Mouse (Mus musculus) forebrain, embryonic 11.5 days (tissue): ENCODE data around the gene Itpripl2. TPM values are rescaled to one million over a fixed set of nuclear protein-coding genes. Genes with fewer than 3 reads are reported as not detected.
A peak's percentile ranks its signal among the peaks of the same experiment; 100 is the strongest.

Experiments used
- ATAC-seq: fragments of 200-750 bp; cut with Nextera tagmentation; replicated peaks from 2 replicates; pipeline ENCODE4 v1.8.0; 2017; ENCODE audit warnings: moderate TSS enrichment; ENCODE audit not compliant: low FRiP score
- DNase-seq: peaks from one replicate; pipeline ENCODE4 v3.0.0-alpha.2; 2017; ENCODE audit warnings: low spot score
- H3K27ac ChIP-seq: fragments of 300-500 bp; sonication (generic); 2 replicates; pipeline ENCODE4 v1.5.1; 2014; ENCODE audit warnings: low read depth, low read length
- H3K27me3 ChIP-seq: fragments of 300-500 bp; sonication (generic); 2 replicates; pipeline ENCODE4 v1.6.1; 2014; ENCODE audit warnings: mild to moderate bottlenecking, low read length, mixed read lengths; ENCODE audit not compliant: control insufficient read depth, insufficient read depth
- H3K36me3 ChIP-seq: fragments of 300-500 bp; sonication (generic); 2 replicates; pipeline ENCODE4 v1.6.1; 2014; ENCODE audit warnings: mild to moderate bottlenecking, low read length, moderate library complexity, mixed read lengths; ENCODE audit not compliant: control insufficient read depth, insufficient read depth
- H3K4me1 ChIP-seq: fragments of 300-500 bp; sonication (generic); replicated peaks from 2 replicates; pipeline ENCODE4 v1.6.1; 2014; ENCODE audit warnings: low read length, mixed read lengths; ENCODE audit not compliant: control insufficient read depth, insufficient read depth
- H3K4me2 ChIP-seq: fragments of 300-500 bp; sonication (generic); 2 replicates; pipeline ENCODE4 v1.6.1; 2014; ENCODE audit warnings: low read depth, mild to moderate bottlenecking, low read length, moderate library complexity, mixed read lengths; ENCODE audit not compliant: severe bottlenecking
- H3K4me3 ChIP-seq: fragments of 300-500 bp; sonication (generic); 2 replicates; pipeline ENCODE4 v1.5.1; 2014; ENCODE audit warnings: low read depth, low read length
- H3K9ac ChIP-seq: fragments of 300-500 bp; sonication (generic); 2 replicates; pipeline ENCODE4 v1.6.1; 2014; ENCODE audit warnings: low read length
- H3K9me3 ChIP-seq: fragments of 300-500 bp; sonication (generic); 2 replicates; pipeline ENCODE4 v1.6.1; 2016; ENCODE audit warnings: low read length, mixed read lengths; ENCODE audit not compliant: control insufficient read depth
- WGBS: fragments of 180-500 bp; shearing (Covaris S2); extraction: QIAGEN DNeasy Blood & Tissue Kit; methylation state at CpG from one replicate; pipeline ENCODE4 v1.1.7; 2014; 5-methylcytosine and 5-hydroxymethylcytosine counted together
- polyA plus RNA-seq: library from polyadenylated mRNA; unstranded; fragments of >200 nt; fragmentation: Nextera tagmentation; extraction: Ambion mirVana; gene quantifications from 2 replicates; pipeline ENCODE4 v1.2.1, GENCODE M21; 2014

The Itpripl2 gene
- polyA plus RNA-seq, 1 experiment from 2014 or later: 0.61 TPM

GRCm38 (mm10) chr7:118518687-118519086 lies 26.9 kb upstream of the Itpripl2 start:
- ATAC-seq (peak; percentile 79), DNase-seq (peak; percentile 90)
- no peaks in the 10 kb centered on the region for H3K9me3 ChIP-seq
- H3K4me2 ChIP-seq: no peak overlapping the region
- H3K9ac ChIP-seq: no peak overlapping the region
- H3K4me3 ChIP-seq: no peak overlapping the region
- no peak overlapping the region for H3K27ac ChIP-seq
- H3K27me3 ChIP-seq: no peaks in the 10 kb centered on the region
- no peaks in the 10 kb centered on the region for H3K4me1 ChIP-seq
- no peaks in the 10 kb centered on the region for H3K36me3 ChIP-seq
- 1% methylated on average over 18 of the region's 18 CpGs for WGBS

DNA sequence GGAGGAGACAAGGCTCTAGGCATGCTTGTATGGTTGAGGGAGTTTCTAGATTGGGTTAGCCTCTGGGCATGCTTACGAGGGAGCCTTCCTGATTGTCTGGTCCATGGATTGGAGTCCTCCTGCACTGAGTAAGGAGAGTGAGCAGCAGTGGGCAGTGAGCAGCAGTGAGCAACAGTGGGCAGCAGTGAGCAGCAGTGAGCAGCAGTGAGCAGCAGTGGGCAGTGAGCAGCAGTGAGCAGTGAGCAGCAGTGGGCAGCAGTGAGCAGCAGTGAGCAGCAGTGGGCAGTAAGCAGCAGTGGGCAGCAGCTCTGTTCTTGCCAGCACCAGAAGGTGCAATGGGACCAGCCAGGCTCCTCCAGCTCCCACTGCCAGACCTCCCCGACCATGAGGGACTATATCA lies 26.0 kb upstream of the Itpripl2 start:
- 77% methylated on average over 2 of the region's 2 CpGs for WGBS
- Histone ChIP-seq H3K36me3 (no peaks in the 10 kb centered on the region), H3K4me2 (no peak overlapping the region), H3K4me3 (no peak overlapping the region), H3K9me3 (no peaks in the 10 kb centered on the region), H3K27me3 (no peaks in the 10 kb centered on the region), H3K4me1 (no peaks in the 10 kb centered on the region), H3K9ac (no peak overlapping the region), H3K27ac (no peak overlapping the region)
- 0 out of 2 replicates have a peak, but pooled peaks have one; percentile 25 for ATAC-seq
- DNase-seq: peak; percentile 60

DNA sequence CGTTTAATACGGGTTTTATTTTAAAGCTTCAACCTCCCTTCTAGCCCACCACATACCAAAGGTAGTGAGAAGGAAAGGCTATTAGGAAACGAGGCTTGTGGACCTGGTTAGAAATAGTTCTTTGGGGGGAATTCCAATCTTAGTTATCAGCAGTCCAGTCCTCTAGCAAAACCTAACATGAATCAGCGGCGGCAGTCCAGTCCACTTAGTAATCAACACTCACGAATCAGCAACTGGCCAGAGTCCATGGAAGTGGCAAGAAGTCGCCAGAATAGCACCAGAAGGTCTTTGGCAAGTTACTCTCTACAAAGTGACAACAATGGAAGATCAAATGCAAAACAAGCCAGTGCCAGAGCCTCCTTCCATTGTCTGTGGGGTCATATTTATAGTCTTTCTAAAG lies 16.8 kb upstream of the Itpripl2 start:
- ATAC-seq: no peak
- H3K27ac ChIP-seq: no peak overlapping the region
- H3K27me3 ChIP-seq: no peaks in the 10 kb centered on the region
- H3K36me3 ChIP-seq: no peaks in the 10 kb centered on the region
- DNase-seq: no peak
- no peaks in the 10 kb centered on the region for H3K4me1 ChIP-seq
- no peak overlapping the region for H3K4me2 ChIP-seq
- no peaks in the 10 kb centered on the region for H3K9me3 ChIP-seq
- WGBS: 85% methylated on average over 7 of the region's 7 CpGs
- no peak overlapping the region for H3K4me3 ChIP-seq
- no peak overlapping the region for H3K9ac ChIP-seq

GRCm38 (mm10) chr7:118503844-118504243 lies 12.1 kb upstream of the Itpripl2 start:
- Histone ChIP-seq H3K27ac (no peak overlapping the region), H3K4me1 (0 out of 2 replicates have a peak, but pooled peaks cover 1% of the 10 kb centered on the region), H3K4me2 (no peak overlapping the region), H3K9me3 (no peaks in the 10 kb centered on the region), H3K27me3 (no peaks in the 10 kb centered on the region), H3K4me3 (no peak overlapping the region), H3K9ac (no peak overlapping the region), H3K36me3 (no peaks in the 10 kb centered on the region)
- no peak for DNase-seq
- no peak for ATAC-seq
- 72% methylated on average over 4 of the region's 4 CpGs for WGBS

DNA sequence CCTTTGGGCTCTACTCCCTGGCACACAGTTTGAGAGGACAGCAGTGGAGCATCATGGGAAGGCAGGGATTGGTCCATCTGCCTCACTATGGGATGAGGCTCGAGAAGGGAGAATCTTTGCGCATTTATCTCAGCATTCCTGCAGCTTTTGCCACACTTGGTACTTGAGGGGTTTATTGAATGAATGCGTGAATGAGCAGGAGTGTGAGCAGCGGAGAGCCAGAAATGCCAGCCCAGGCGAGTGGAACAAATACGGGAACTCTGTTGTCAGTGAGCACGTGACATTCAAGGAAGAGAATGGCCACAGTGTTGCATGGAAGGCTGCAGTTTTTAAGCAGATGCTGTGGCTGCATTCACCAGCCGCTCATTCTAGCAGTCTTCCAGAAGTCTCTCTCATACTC lies 10.6 kb upstream of the Itpripl2 start:
- Histone ChIP-seq H3K27ac (no peak overlapping the region), H3K27me3 (no peaks in the 10 kb centered on the region), H3K36me3 (no peaks in the 10 kb centered on the region), H3K9me3 (no peaks in the 10 kb centered on the region), H3K4me1 (0 out of 2 replicates have a peak, but pooled peaks cover 1% of the 10 kb centered on the region), H3K4me2 (no peak overlapping the region), H3K4me3 (no peak overlapping the region), H3K9ac (no peak overlapping the region)
- DNase-seq (no peak), ATAC-seq (no peak)
- WGBS: 74% methylated on average over 8 of the region's 8 CpGs

DNA sequence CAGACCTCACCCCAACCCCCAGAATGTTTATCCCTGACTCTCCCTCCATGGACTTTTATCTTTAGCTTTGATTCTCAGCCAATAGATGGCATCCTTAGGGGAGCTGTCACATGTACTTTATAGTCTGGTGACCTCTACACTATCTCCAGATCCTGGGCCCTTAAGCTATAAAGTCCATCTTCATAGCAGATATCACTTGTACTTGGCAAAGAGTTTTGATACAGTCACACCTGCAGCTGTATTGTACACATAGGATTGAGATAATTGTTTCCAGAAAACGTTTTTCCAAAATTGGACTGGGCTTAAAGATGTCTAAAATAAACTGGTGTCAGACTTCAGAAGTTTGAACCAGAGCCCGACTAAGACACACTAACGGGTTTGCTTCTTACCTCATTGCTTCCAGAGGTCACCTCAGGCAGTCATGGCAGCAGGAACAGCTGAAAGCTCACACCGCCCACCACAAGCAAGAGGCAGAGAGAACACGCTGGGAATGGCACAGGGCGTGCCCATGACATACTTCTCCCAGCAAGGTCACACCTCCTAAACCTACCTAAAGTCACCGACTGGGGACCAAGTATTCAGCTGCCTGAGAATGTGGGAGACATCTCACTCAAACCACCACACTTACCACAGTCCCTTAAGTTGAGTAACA lies 8.1 kb upstream of the Itpripl2 start:
- Histone ChIP-seq H3K4me2 (no peak overlapping the region), H3K27ac (no peak overlapping the region), H3K9ac (no peak overlapping the region), H3K27me3 (no peaks in the 10 kb centered on the region), H3K9me3 (no peaks in the 10 kb centered on the region; the same call in 1 of the 2 replicates), H3K4me1 (0 out of 2 replicates have a peak, but pooled peaks cover 1% of the 10 kb centered on the region), H3K36me3 (no peaks in the 10 kb centered on the region), H3K4me3 (no peak overlapping the region)
- WGBS: 77% methylated on average over 7 of the region's 7 CpGs
- ATAC-seq: no peak
- DNase-seq: no peak

DNA sequence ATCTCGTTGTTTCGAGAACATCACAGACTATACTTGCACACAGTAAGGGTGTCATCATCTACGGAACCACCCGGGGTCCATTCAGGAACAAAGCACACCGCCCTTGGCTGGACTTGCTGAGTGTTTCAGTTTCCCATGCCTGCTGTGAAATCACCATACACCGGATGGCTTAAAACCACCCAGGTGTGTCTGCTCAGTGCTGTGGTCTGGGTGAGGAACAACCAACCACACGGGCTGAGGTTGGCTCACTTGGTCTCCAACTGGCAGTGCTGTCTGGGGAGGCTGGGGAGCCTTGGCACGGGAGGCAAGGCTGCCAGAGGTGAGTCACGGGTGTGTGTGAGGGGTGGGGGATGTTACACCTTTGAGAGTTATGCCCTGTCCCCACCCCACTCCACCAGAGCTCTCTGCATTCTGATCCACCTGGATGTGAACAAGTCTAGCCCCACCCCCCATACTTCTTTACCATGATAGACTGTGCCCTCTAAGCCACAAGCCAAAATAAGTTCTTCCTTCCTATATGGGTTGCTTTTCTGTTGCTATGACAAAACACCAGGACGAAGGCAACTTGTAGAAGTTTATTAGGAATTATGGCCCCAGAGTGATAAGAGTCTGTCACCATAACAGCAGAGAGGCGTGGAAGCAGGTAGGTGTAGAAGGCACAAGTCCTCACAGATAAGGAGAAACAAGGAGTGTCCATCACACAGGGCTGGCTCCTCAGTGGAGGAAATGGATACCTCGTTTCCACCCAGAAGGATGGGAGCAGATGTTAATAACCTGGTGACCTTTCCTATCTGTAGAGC lies 7.4 kb upstream of the Itpripl2 start:
- H3K36me3 ChIP-seq: no peaks in the 10 kb centered on the region
- WGBS: 88% methylated on average over 12 of the region's 12 CpGs
- no peak overlapping the region for H3K27ac ChIP-seq

GRCm38 (mm10) chr7:118494892-118495579 lies 3.3 kb upstream of the Itpripl2 start:
- 74% methylated on average over 4 of the region's 4 CpGs for WGBS
- Histone ChIP-seq H3K9ac (no peak overlapping the region), H3K27ac (no peak overlapping the region), H3K9me3 (no peaks in the 10 kb centered on the region; the same call in 1 of the 2 replicates), H3K36me3 (no peaks in the 10 kb centered on the region), H3K4me3 (no peak overlapping the region), H3K27me3 (peaks cover 23% of the 10 kb centered on the region), H3K4me2 (no peak overlapping the region), H3K4me1 (0 out of 2 replicates have a peak, but pooled peaks cover 2% of the 10 kb centered on the region)
- no peak for DNase-seq
- no peak for ATAC-seq

More for the DNA sequence above, 7.4 kb upstream of the Itpripl2 start:
- DNase-seq (no peak), ATAC-seq (no peak)
- Histone ChIP-seq H3K4me2 (no peak overlapping the region), H3K9me3 (no peaks in the 10 kb centered on the region; the same call in 1 of the 2 replicates), H3K4me1 (0 out of 2 replicates have a peak, but pooled peaks cover 1% of the 10 kb centered on the region), H3K9ac (no peak overlapping the region), H3K4me3 (no peak overlapping the region), H3K27me3 (no peaks in the 10 kb centered on the region)
